Mouse (Mus musculus) G1E (cell line): ENCODE measurements at regions not wholly inside any gene's neighbourhood (a gene's known extent, or its start where the extent isn't known, plus 50 kb on each side); places are given as distances from the start of the nearest gene placed in this dataset.

Source experiments
- ATAC-seq: 2 replicates; pipeline ENCODE4 v1.8.0; 2016; ENCODE audit warnings: mild to moderate bottlenecking; ENCODE audit not compliant: insufficient number of reproducible peaks, poor library complexity, low FRiP score, severe bottlenecking; ENCODE audit errors: extremely low read depth
- DNase-seq: peaks from one replicate; pipeline ENCODE4 v3.0.0; 2012; ENCODE audit warnings: low spot score
- H3K27me3 ChIP-seq: 2 replicates; pipeline ENCODE4 v1.6.1; 2012; ENCODE audit warnings: mild to moderate bottlenecking, low read length, inconsistent platforms; ENCODE audit not compliant: insufficient read depth
- H3K36me3 ChIP-seq: replicated peaks from 2 replicates; pipeline ENCODE3; 2012; ENCODE audit warnings: mild to moderate bottlenecking, inconsistent platforms
- H3K4me1 ChIP-seq: 2 replicates; pipeline ENCODE4 v1.6.1; 2012; ENCODE audit warnings: low read depth, low read length, inconsistent platforms, mixed read lengths; ENCODE audit not compliant: insufficient read depth
- H3K4me3 ChIP-seq: 2 replicates; pipeline ENCODE4 v1.5.1; 2012; ENCODE audit warnings: low read depth, mild to moderate bottlenecking, inconsistent platforms, low read length, moderate library complexity, mixed read lengths
- H3K9me3 ChIP-seq: replicated peaks from 2 replicates; pipeline ENCODE4 v1.6.1; 2012; ENCODE audit warnings: inconsistent platforms
- CTCF ChIP-seq: IDR thresholded peaks from 2 replicates; pipeline ENCODE4 v1.5.1; 2012; ENCODE audit warnings: low read depth, low read length, inconsistent platforms, mixed read lengths
- GATA1 ChIP-seq: IDR thresholded peaks from 2 replicates; pipeline ENCODE4 v1.6.1; 2012; ENCODE audit warnings: borderline replicate concordance, low read length, inconsistent platforms, mixed read lengths
- GATA2 ChIP-seq: IDR thresholded peaks from 2 replicates; pipeline ENCODE4 v1.6.1; 2012; ENCODE audit warnings: low read depth, low read length, inconsistent platforms, borderline replicate concordance
- POLR2AphosphoS5 ChIP-seq: IDR thresholded peaks from 2 replicates; pipeline ENCODE4 v1.6.1; 2012; ENCODE audit warnings: low read depth, low read length, inconsistent platforms; ENCODE audit not compliant: insufficient replicate concordance
- TAL1 ChIP-seq: conservative IDR thresholded peaks from 2 replicates; pipeline ENCODE4 v1.6.1; 2012; ENCODE audit warnings: low read depth, low read length, inconsistent platforms, mixed read lengths

GRCm38 (mm10) chr5:119373774-119374700 is 296.4 kb upstream of the Tbx3 start:
- ATAC-seq: no peak
- H3K27me3 ChIP-seq: no peaks in the 10 kb centered on the region
- H3K4me3 ChIP-seq: no peak overlapping the region
- H3K36me3 ChIP-seq: no peaks in the 10 kb centered on the region
- DNase-seq: no peak
- peaks cover 71% of the 10 kb centered on the region for H3K9me3 ChIP-seq
- TF ChIP-seq GATA2: no peak
- TF ChIP-seq POLR2AphosphoS5: no peak
- TF ChIP-seq CTCF: no peak
- TF ChIP-seq GATA1: no peak
- TF ChIP-seq TAL1: no peak
- H3K4me1 ChIP-seq: no peaks in the 10 kb centered on the region

GRCm38 (mm10) chr5:119374861-119375260 is 295.6 kb upstream of the Tbx3 start:
- Histone ChIP-seq H3K27me3 (no peaks in the 10 kb centered on the region), H3K4me1 (no peaks in the 10 kb centered on the region), H3K9me3 (peaks cover 72% of the 10 kb centered on the region), H3K4me3 (no peak overlapping the region), H3K36me3 (no peaks in the 10 kb centered on the region)
- TF ChIP-seq GATA1 (no peak), GATA2 (no peak), POLR2AphosphoS5 (no peak), CTCF (no peak), TAL1 (no peak)
- ATAC-seq (no peak), DNase-seq (no peak)

DNA sequence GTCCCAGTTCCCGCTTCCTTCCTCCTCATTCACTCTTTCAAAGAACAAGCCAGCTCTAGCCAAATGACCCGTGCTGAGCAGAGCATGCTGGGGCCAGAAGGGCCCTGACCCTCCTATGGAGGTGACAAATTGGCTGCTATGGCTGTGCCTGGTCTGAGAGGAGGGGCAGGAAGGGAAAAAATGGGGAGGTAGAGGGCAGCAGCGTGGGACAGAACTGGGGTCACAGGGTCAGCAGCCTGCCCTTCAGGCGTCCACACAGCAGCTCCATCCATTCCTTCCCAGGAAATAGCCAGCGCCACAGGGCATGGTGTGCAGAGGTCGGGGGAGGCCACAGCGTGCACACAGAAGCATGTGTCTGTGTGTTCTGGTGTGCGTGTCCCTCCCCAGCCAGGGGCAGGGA is 292.2 kb upstream of the Tbx3 start:
- Histone ChIP-seq H3K27me3 (no peaks in the 10 kb centered on the region), H3K9me3 (peaks cover 79% of the 10 kb centered on the region), H3K4me3 (0 out of 2 replicates have a peak overlapping the region, but pooled peaks have one; percentile 33), H3K36me3 (no peaks in the 10 kb centered on the region), H3K4me1 (no peaks in the 10 kb centered on the region)
- no peak for DNase-seq
- ATAC-seq: no peak
- TF ChIP-seq POLR2AphosphoS5 (no peak), GATA2 (no peak), GATA1 (no peak), CTCF (no peak), TAL1 (no peak)

DNA sequence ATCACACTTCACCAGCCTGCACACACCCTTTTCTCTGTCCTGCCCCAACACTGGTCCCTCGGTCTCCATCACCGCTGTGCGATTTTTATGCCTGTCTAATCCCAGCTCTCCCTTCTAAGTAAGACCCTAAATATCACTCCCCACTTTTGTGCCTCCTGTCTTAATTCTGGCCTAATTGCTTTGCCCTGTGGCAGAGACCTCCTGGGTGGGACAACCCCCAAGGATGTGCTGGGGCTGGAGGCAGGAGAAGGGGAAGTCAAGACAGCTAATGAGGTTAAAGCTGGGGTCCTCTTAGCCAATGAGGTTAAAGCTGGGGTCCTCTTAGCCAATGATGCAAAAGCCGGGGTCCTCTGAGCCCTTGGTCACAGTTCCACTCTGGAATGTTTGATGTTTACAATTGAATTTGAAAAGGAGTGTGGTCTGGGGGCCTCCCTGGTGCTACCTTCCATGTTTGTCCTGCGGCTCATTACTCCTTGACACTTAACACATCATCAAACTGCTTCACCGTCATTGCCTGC is 290.5 kb upstream of the Tbx3 start:
- Histone ChIP-seq H3K4me3 (no peak overlapping the region), H3K36me3 (no peaks in the 10 kb centered on the region), H3K9me3 (peaks cover 84% of the 10 kb centered on the region), H3K27me3 (no peaks in the 10 kb centered on the region), H3K4me1 (no peaks in the 10 kb centered on the region)
- DNase-seq (no peak), ATAC-seq (no peak)
- TF ChIP-seq POLR2AphosphoS5 (no peak), CTCF (no peak), GATA1 (no peak), TAL1 (no peak), GATA2 (no peak)

DNA sequence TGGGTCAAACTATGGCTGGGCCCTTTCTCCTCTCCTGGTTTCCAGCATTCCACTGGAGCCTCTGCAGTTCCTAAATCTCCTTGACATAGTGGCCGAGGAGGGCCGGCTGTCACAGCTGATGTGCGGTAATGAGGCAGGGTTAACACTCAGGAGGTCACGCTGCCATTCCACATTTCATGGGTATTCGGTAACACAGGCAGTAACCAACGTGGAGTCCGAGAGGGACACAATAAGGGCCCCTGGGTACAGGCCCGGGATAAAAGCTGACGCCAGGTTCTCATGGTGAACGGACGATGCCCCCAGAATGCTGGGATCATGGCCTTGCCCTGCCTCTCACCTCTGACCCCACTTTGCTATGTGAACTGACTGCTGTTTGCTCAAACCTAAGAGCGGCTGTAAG is 289.0 kb upstream of the Tbx3 start:
- TF ChIP-seq CTCF (no peak), GATA1 (no peak), GATA2 (no peak), POLR2AphosphoS5 (no peak), TAL1 (no peak)
- DNase-seq (no peak), ATAC-seq (no peak)
- Histone ChIP-seq H3K4me3 (no peak overlapping the region), H3K27me3 (no peaks in the 10 kb centered on the region), H3K9me3 (peaks cover 89% of the 10 kb centered on the region), H3K36me3 (no peaks in the 10 kb centered on the region), H3K4me1 (no peaks in the 10 kb centered on the region)

- ATAC-seq (no peak), DNase-seq (no peak)
- H3K4me1 ChIP-seq: no peaks in the 10 kb centered on the region
- peaks cover 83% of the 10 kb centered on the region for H3K9me3 ChIP-seq
- no peak for TF ChIP-seq TAL1
- TF ChIP-seq CTCF: no peak
- TF ChIP-seq POLR2AphosphoS5: no peak
- TF ChIP-seq GATA2: no peak
- no peak for TF ChIP-seq GATA1
- no peak overlapping the region for H3K4me3 ChIP-seq
- no peaks in the 10 kb centered on the region for H3K27me3 ChIP-seq
- no peaks in the 10 kb centered on the region for H3K36me3 ChIP-seq
Measured at GRCm38 (mm10) chr5:119385506-119385905, 285.0 kb upstream of the Tbx3 start.
